Mouse (Mus musculus): Measurements from ENCODE around the gene Trarg1. TPM values are rescaled to one million over a fixed set of nuclear protein-coding genes. Genes with fewer than 3 reads are reported as not detected.

Trarg1 gene
- polyA plus RNA-seq, 1 experiment from 2014 or later = 0.35 TPM

- no peaks in the 10 kb centered on the region for H3K9me3 ChIP-seq (ENCODE audit: control insufficient read depth, low read length)
- H3K36me3 ChIP-seq (replicated peaks; ENCODE audit: control insufficient read depth, insufficient read depth) = no peaks in the 10 kb centered on the region
- 6% methylated on average over 9 of the region's 9 CpGs for WGBS
- peak; percentile 67 for DNase-seq (ENCODE audit: low spot score)
- H3K9ac ChIP-seq = 0 out of 2 replicates have a peak overlapping the region, but pooled peaks have one; percentile 16
- H3K4me2 ChIP-seq (replicated peaks) = peak overlapping the region; percentile 36
- H3K4me1 ChIP-seq (replicated peaks; ENCODE audit: control insufficient read depth, insufficient read depth, low read length) = peaks cover 23% of the 10 kb centered on the region
- peak; percentile 61 for ATAC-seq (ENCODE audit: low FRiP score)
- no peaks in the 10 kb centered on the region for H3K27me3 ChIP-seq (ENCODE audit: control insufficient read depth, insufficient read depth, low read length)
- H3K4me3 ChIP-seq (replicated peaks; ENCODE audit: low read length) = no peak overlapping the region
- H3K27ac ChIP-seq = peak overlapping the region; percentile 51; the same call in 1 of the 2 replicates
These were observed 32.1 kb upstream of the Trarg1 start for GRCm38 (mm10) chr11:76647500-76647899.

- Histone ChIP-seq H3K27me3 (ENCODE audit: control insufficient read depth, insufficient read depth, low read length) (no peaks in the 10 kb centered on the region), H3K4me3 (replicated peaks; ENCODE audit: low read length) (no peak overlapping the region), H3K4me1 (replicated peaks; ENCODE audit: control insufficient read depth, insufficient read depth, low read length) (peaks cover 7% of the 10 kb centered on the region; the same call in 1 of the 2 replicates), H3K36me3 (replicated peaks; ENCODE audit: control insufficient read depth, insufficient read depth) (no peaks in the 10 kb centered on the region), H3K4me2 (replicated peaks) (no peak overlapping the region), H3K9me3 (ENCODE audit: control insufficient read depth, low read length) (no peaks in the 10 kb centered on the region), H3K9ac (no peak overlapping the region), H3K27ac (no peak overlapping the region)
- 51% methylated on average over 14 of the region's 14 CpGs for WGBS
- DNase-seq (ENCODE audit: low spot score) (no peak), ATAC-seq (ENCODE audit: low FRiP score) (no peak)
These were observed 28.6 kb upstream of the Trarg1 start for GRCm38 (mm10) chr11:76650862-76651560.

- Histone ChIP-seq H3K27ac (no peak overlapping the region), H3K27me3 (ENCODE audit: control insufficient read depth, insufficient read depth, low read length) (no peaks in the 10 kb centered on the region), H3K36me3 (replicated peaks; ENCODE audit: control insufficient read depth, insufficient read depth) (no peaks in the 10 kb centered on the region), H3K4me1 (replicated peaks; ENCODE audit: control insufficient read depth, insufficient read depth, low read length) (no peaks in the 10 kb centered on the region; the same call in 1 of the 2 replicates), H3K4me2 (replicated peaks) (no peak overlapping the region), H3K4me3 (replicated peaks; ENCODE audit: low read length) (no peak overlapping the region), H3K9me3 (ENCODE audit: control insufficient read depth, low read length) (no peaks in the 10 kb centered on the region), H3K9ac (no peak overlapping the region)
- WGBS = 45% methylated on average over 3 of the region's 3 CpGs
- ATAC-seq (ENCODE audit: low FRiP score) (peak; percentile 65; the same call in 1 of the 2 replicates), DNase-seq (ENCODE audit: low spot score) (no peak)
These were observed 26.7 kb upstream of the Trarg1 start for GRCm38 (mm10) chr11:76652838-76653334.

GRCm38 (mm10) chr11:76655106-76655505 is 24.5 kb upstream of the Trarg1 start:
- no peak for ATAC-seq (ENCODE audit: low FRiP score)
- Histone ChIP-seq H3K4me1 (replicated peaks; ENCODE audit: control insufficient read depth, insufficient read depth, low read length) (no peaks in the 10 kb centered on the region), H3K4me3 (replicated peaks; ENCODE audit: low read length) (no peak overlapping the region), H3K4me2 (replicated peaks) (peak overlapping the region; percentile 38; the same call in 1 of the 2 replicates), H3K27me3 (ENCODE audit: control insufficient read depth, insufficient read depth, low read length) (no peaks in the 10 kb centered on the region), H3K9me3 (ENCODE audit: control insufficient read depth, low read length) (no peaks in the 10 kb centered on the region), H3K9ac (no peak overlapping the region), H3K27ac (no peak overlapping the region), H3K36me3 (replicated peaks; ENCODE audit: control insufficient read depth, insufficient read depth) (no peaks in the 10 kb centered on the region)
- peak; percentile 84 for DNase-seq (ENCODE audit: low spot score)
- WGBS = 10% methylated on average over 10 of the region's 10 CpGs

DNA sequence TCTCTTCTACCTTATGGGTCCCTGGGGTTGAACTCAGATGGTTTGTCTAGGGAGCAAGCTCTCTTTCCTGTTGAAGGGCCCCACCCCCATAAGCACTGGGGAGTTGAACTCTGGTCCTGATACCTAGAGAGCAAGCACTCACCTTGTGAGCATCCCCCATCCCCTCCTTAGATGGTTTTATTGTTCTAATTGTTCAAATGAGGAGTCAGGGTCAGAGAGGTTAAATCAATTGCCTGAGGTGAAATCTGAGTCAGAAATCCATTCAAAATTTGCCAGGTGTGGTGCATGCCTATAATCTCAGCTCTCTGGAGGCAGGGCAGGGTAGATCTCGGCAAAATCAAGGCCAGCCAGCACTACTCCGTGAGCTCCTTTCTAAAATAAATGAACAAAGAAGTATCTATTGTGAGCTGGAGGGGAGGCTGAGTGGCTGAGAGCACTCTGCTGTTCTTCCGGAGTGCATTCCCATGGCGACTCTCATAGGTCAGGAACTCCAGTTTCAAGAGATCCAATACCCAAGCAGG is 22.1 kb upstream of the Trarg1 start:
- H3K4me2 ChIP-seq (replicated peaks) = no peak overlapping the region
- H3K27ac ChIP-seq = no peak overlapping the region
- H3K36me3 ChIP-seq (replicated peaks; ENCODE audit: control insufficient read depth, insufficient read depth) = no peaks in the 10 kb centered on the region
- H3K9me3 ChIP-seq (ENCODE audit: control insufficient read depth, low read length) = no peaks in the 10 kb centered on the region
- DNase-seq (ENCODE audit: low spot score) = no peak
- no peak for ATAC-seq (ENCODE audit: low FRiP score)
- H3K9ac ChIP-seq = no peak overlapping the region
- H3K4me3 ChIP-seq (replicated peaks; ENCODE audit: low read length) = no peak overlapping the region
- no peaks in the 10 kb centered on the region for H3K27me3 ChIP-seq (ENCODE audit: control insufficient read depth, insufficient read depth, low read length)
- H3K4me1 ChIP-seq (replicated peaks; ENCODE audit: control insufficient read depth, insufficient read depth, low read length) = no peaks in the 10 kb centered on the region
- 35% methylated on average over 4 of the region's 4 CpGs for WGBS

- Histone ChIP-seq H3K27me3 (ENCODE audit: control insufficient read depth, insufficient read depth, low read length) (peaks cover 7% of the 10 kb centered on the region; the same call in 1 of the 2 replicates), H3K4me3 (replicated peaks; ENCODE audit: low read length) (no peak overlapping the region), H3K9me3 (ENCODE audit: control insufficient read depth, low read length) (no peaks in the 10 kb centered on the region), H3K36me3 (replicated peaks; ENCODE audit: control insufficient read depth, insufficient read depth) (no peaks in the 10 kb centered on the region), H3K4me2 (replicated peaks) (no peak overlapping the region), H3K4me1 (replicated peaks; ENCODE audit: control insufficient read depth, insufficient read depth, low read length) (no peaks in the 10 kb centered on the region), H3K9ac (no peak overlapping the region), H3K27ac (no peak overlapping the region)
- 65% methylated on average over 14 of the region's 14 CpGs for WGBS
- DNase-seq (ENCODE audit: low spot score) (no peak), ATAC-seq (ENCODE audit: low FRiP score) (no peak)
These were observed 20.3 kb upstream of the Trarg1 start for GRCm38 (mm10) chr11:76659138-76659930.

GRCm38 (mm10) chr11:76661790-76662468 is 17.7 kb upstream of the Trarg1 start:
- H3K9ac ChIP-seq = no peak overlapping the region
- no peak overlapping the region for H3K4me3 ChIP-seq (replicated peaks; ENCODE audit: low read length)
- peaks cover 27% of the 10 kb centered on the region for H3K27me3 ChIP-seq (ENCODE audit: control insufficient read depth, insufficient read depth, low read length)
- peaks cover 6% of the 10 kb centered on the region; the same call in 1 of the 2 replicates for H3K4me1 ChIP-seq (replicated peaks; ENCODE audit: control insufficient read depth, insufficient read depth, low read length)
- WGBS = 75% methylated on average over 7 of the region's 7 CpGs
- no peaks in the 10 kb centered on the region for H3K9me3 ChIP-seq (ENCODE audit: control insufficient read depth, low read length)
- DNase-seq (ENCODE audit: low spot score) (no peak), ATAC-seq (ENCODE audit: low FRiP score) (no peak)
- H3K4me2 ChIP-seq (replicated peaks) = no peak overlapping the region
- no peaks in the 10 kb centered on the region for H3K36me3 ChIP-seq (replicated peaks; ENCODE audit: control insufficient read depth, insufficient read depth)
- H3K27ac ChIP-seq = no peak overlapping the region

DNA sequence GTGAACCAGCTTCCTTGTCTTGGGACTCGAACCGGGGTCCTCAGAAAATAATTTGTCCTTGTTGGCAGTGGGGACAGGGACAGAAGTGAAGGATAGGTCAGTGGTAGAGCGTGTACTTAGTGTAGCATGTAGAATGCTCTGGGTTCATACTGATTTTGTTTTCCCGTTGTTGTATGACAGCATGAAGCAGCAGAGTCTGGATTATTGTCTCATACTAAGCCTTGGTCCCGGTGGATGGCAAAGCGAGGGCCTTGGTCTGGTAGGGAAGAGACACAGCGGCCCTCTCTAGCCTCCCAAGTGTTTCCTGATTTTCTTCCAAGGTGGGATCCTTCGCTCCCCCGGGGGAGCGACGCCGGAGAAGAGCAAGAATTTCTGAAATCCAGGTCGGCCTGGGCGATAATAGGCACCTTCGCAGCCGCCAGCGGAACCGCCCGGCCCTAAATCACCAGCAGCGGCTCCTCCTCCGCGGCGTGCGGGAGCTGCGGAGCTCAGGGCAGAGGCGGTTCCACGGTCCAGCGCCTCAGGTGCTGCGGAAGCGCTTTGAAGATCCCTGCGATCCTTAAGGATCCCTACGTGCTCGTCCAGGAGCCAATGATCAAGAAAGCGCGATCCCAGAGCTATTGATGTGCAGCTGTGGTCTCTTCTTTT is 13.5 kb upstream of the Trarg1 start:
- H3K27me3 ChIP-seq (ENCODE audit: control insufficient read depth, insufficient read depth, low read length) = peaks cover 56% of the 10 kb centered on the region
- no peak overlapping the region for H3K27ac ChIP-seq
- WGBS = 9% methylated on average over 35 of the region's 35 CpGs
- peak overlapping the region; percentile 60 for H3K9ac ChIP-seq
- DNase-seq (ENCODE audit: low spot score) (no peak), ATAC-seq (ENCODE audit: low FRiP score) (no peak; the same call in 1 of the 2 replicates)
- H3K9me3 ChIP-seq (ENCODE audit: control insufficient read depth, low read length) = no peaks in the 10 kb centered on the region
- peak overlapping the region; percentile 73 for H3K4me2 ChIP-seq (replicated peaks)
- H3K4me3 ChIP-seq (replicated peaks; ENCODE audit: low read length) = peak overlapping the region; percentile 39
- peaks cover 6% of the 10 kb centered on the region; the same call in 1 of the 2 replicates for H3K4me1 ChIP-seq (replicated peaks; ENCODE audit: control insufficient read depth, insufficient read depth, low read length)
- H3K36me3 ChIP-seq (replicated peaks; ENCODE audit: control insufficient read depth, insufficient read depth) = no peaks in the 10 kb centered on the region
